Mouse (Mus musculus) heart, adult 2 months (tissue): ENCODE data around the gene Emilin1. TPM values are rescaled to one million over a fixed set of nuclear protein-coding genes. Genes with fewer than 3 reads are reported as not detected.

Experiments used
- DNase-seq, 2 experiments: peaks; one replicate each; pipeline ENCODE4 v3.0.0; 2021
- H3K27ac ChIP-seq: fragments of 200-600 bp; 2 replicates; pipeline ENCODE4 v1.8.1; 2022
- H3K27me3 ChIP-seq: fragments of 200-500 bp; 2 replicates; pipeline ENCODE4 v1.6.1; 2012; ENCODE audit warnings: mild to moderate bottlenecking, low read length, inconsistent platforms, mixed read lengths; ENCODE audit not compliant: control insufficient read depth, insufficient read depth
- H3K36me3 ChIP-seq: fragments of 200-500 bp; 2 replicates; pipeline ENCODE4 v1.6.1; 2012; ENCODE audit warnings: low read length, inconsistent platforms; ENCODE audit not compliant: control insufficient read depth, insufficient read depth
- H3K4me1 ChIP-seq: fragments of 200-500 bp; 2 replicates; pipeline ENCODE4 v1.6.1; 2011; ENCODE audit warnings: low read length; ENCODE audit not compliant: control insufficient read depth, insufficient read depth
- H3K4me3 ChIP-seq: fragments of 200-600 bp; 2 replicates; pipeline ENCODE4 v1.8.1; 2022
- H3K79me2 ChIP-seq: fragments of 200-500 bp; replicated peaks from 2 replicates; pipeline ENCODE4 v1.6.1; 2012; ENCODE audit warnings: mild to moderate bottlenecking, inconsistent platforms, low read length, moderate library complexity, mixed read lengths; ENCODE audit not compliant: control insufficient read depth, insufficient read depth
- H3K9ac ChIP-seq: fragments of 200-500 bp; 2 replicates; pipeline ENCODE4 v1.6.1; 2012; ENCODE audit warnings: low read depth, mild to moderate bottlenecking, control low read depth, inconsistent platforms, low read length, mixed read lengths
- CTCF ChIP-seq: fragments of 200-600 bp; IDR thresholded peaks from 2 replicates; pipeline ENCODE4 v1.8.1; 2022; ENCODE audit warnings: antibody characterized with exemption, mild to moderate bottlenecking, moderate library complexity
- EP300 ChIP-seq: fragments of 200-500 bp; IDR thresholded peaks from 2 replicates; pipeline ENCODE4 v1.6.1; 2011; ENCODE audit warnings: low read depth, low read length, control low read depth; ENCODE audit not compliant: insufficient read depth
- POLR2A ChIP-seq: fragments of 200-500 bp; IDR thresholded peaks from 2 replicates; pipeline ENCODE4 v1.6.1; 2011; ENCODE audit warnings: mild to moderate bottlenecking, low read depth, low read length, control low read depth; ENCODE audit not compliant: insufficient read depth
- WGBS: fragments of 180-500 bp; shearing (Covaris S2); methylation state at CpG from one replicate; pipeline ENCODE4 v1.1.7; 2018; 5-methylcytosine and 5-hydroxymethylcytosine counted together
- intact Hi-C: fragments of 180-260 bp; cut with DNase I; formaldehyde crosslinking; loops from one replicate; pipeline ENCODE4 v1.15.1; 2025
- polyA plus RNA-seq: library from polyadenylated mRNA; depleted of rRNA; stranded (reverse); fragments of >200 nt; gene quantifications from 2 replicates; pipeline ENCODE4 v1.2.3, GENCODE M21; 2012
- total RNA-seq, 2 experiments: library from RNA; stranded (reverse); gene quantifications; 2 replicates each; pipeline ENCODE4 v1.2.3; 2021

The Emilin1 gene
- total and polyA plus RNA-seq, 3 experiments: 21.2 to 30.6 (median 21.3) TPM

DNA sequence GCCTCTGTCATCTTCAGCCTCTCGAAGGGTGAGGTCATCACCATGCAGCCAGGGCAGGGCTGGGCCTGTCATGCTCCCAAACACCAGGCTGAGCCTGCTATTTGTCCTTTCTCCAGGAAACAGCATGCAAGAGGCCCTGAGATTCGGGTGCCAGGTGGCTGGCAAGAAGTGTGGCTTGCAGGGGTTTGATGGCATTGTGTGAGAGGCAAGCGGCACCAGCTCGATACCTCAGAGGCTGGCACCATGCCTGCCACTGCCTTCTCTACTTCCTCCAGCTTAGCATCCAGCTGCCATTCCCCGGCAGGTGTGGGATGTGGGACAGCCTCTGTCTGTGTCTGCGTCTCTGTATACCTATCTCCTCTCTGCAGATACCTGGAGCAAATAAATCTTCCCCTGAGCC, 17.6 kb downstream of the Emilin1 start:
- H3K27ac ChIP-seq: no peak overlapping the region
- TF ChIP-seq CTCF (no peak), EP300 (no peak), POLR2A (no peak)
- intact Hi-C loops: loop anchor here (1.0 to 5.0 kb wide), 3 partner anchors 67 to 124 kb away; no protein-coding TSS in a partner anchor
- 72% methylated on average over 6 of the region's 6 CpGs for WGBS
- H3K79me2 ChIP-seq: no peaks in the 10 kb centered on the region
- H3K4me1 ChIP-seq: peaks cover 1% of the 10 kb centered on the region; the same call in 1 of the 2 replicates
- H3K4me3 ChIP-seq: no peak overlapping the region
- no peaks in the 10 kb centered on the region for H3K36me3 ChIP-seq
- no peaks in the 10 kb centered on the region for H3K27me3 ChIP-seq
- H3K9ac ChIP-seq: no peak overlapping the region
- DNase-seq: no peak

- H3K79me2 ChIP-seq: no peaks in the 10 kb centered on the region
- DNase-seq: no peak
- 58% methylated on average over 4 of the region's 4 CpGs for WGBS
- H3K4me1 ChIP-seq: peaks cover 1% of the 10 kb centered on the region; the same call in 1 of the 2 replicates
- no peak for TF ChIP-seq EP300
- no peaks in the 10 kb centered on the region for H3K27me3 ChIP-seq
- no peak overlapping the region for H3K27ac ChIP-seq
- intact Hi-C loops: loop anchor here (5.0 kb wide), 1 partner anchor 124 kb away; no protein-coding TSS in a partner anchor
- no peak overlapping the region for H3K9ac ChIP-seq
- no peak overlapping the region for H3K4me3 ChIP-seq
- no peaks in the 10 kb centered on the region for H3K36me3 ChIP-seq
Measured at GRCm38 (mm10) chr5:30931378-30931777, 18.2 kb downstream of the Emilin1 start.

GRCm38 (mm10) chr5:30933705-30934104, 20.5 kb downstream of the Emilin1 start:
- Histone ChIP-seq H3K4me3 (no peak overlapping the region), H3K36me3 (no peaks in the 10 kb centered on the region), H3K27me3 (no peaks in the 10 kb centered on the region), H3K27ac (no peak overlapping the region), H3K79me2 (no peaks in the 10 kb centered on the region), H3K4me1 (peaks cover 1% of the 10 kb centered on the region; the same call in 1 of the 2 replicates), H3K9ac (no peak overlapping the region)
- intact Hi-C loops: loop anchor here (5.0 kb wide), 1 partner anchor 126 kb away; no protein-coding TSS in a partner anchor
- no peak for TF ChIP-seq EP300
- WGBS: 62% methylated on average over 5 of the region's 5 CpGs
- no peak for DNase-seq

DNA sequence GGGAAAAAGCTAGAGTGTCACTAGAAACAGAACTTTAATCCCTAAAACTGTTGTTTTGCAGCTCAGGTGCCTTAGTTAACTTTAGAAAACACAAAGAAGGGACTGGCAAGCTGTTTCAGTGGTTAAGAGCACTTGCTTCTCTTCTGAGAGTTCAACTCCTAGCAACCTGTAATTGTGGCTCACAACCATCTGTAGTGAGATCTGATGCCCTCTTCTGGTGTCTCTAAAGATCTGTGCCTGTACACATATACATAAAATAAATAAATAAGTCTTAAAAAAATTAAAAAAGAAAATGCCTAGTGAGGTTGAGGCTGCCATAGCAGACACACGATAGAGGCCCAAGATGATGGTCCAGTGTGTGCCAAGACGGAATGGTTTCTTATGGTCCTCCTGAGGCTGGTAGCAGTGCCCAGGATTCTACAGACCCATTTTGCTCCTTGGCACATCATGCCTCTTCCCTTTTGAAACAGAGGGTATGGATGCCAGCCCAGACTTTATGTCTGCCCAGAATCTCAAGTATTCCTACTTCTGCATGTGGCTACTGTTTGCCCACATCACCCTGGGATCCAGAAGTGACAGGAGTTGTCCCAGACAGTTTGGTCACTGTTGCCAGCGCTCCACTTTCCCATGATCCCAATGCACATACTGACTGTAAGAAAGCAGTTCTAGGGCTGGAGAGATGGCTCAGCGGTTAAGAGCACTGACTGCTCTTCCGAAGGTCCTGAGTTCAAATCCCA, 21.7 kb downstream of the Emilin1 start:
- Histone ChIP-seq H3K36me3 (no peaks in the 10 kb centered on the region), H3K9ac (no peak overlapping the region), H3K27me3 (no peaks in the 10 kb centered on the region), H3K27ac (no peak overlapping the region), H3K4me1 (peaks cover 1% of the 10 kb centered on the region; the same call in 1 of the 2 replicates), H3K4me3 (no peak overlapping the region), H3K79me2 (no peaks in the 10 kb centered on the region)
- 90% methylated on average over 5 of the region's 5 CpGs for WGBS
- intact Hi-C loops: loop anchor here (5.0 kb wide), 1 partner anchor 128 kb away; no protein-coding TSS in a partner anchor
- no peak for DNase-seq
- TF ChIP-seq EP300: no peak
- no peak for TF ChIP-seq POLR2A
- TF ChIP-seq CTCF: peak; percentile 44

GRCm38 (mm10) chr5:30943004-30943403, 29.8 kb downstream of the Emilin1 start:
- Histone ChIP-seq H3K4me3 (no peak overlapping the region), H3K9ac (no peak overlapping the region), H3K79me2 (no peaks in the 10 kb centered on the region), H3K27ac (no peak overlapping the region), H3K4me1 (peaks cover 1% of the 10 kb centered on the region), H3K27me3 (no peaks in the 10 kb centered on the region), H3K36me3 (no peaks in the 10 kb centered on the region)
- no peak for DNase-seq
- intact Hi-C loops: no loop called here
- 96% methylated on average over 2 of the region's 2 CpGs for WGBS
- no peak for TF ChIP-seq EP300
- TF ChIP-seq POLR2A: no peak
- TF ChIP-seq CTCF: peak; percentile 65

DNA sequence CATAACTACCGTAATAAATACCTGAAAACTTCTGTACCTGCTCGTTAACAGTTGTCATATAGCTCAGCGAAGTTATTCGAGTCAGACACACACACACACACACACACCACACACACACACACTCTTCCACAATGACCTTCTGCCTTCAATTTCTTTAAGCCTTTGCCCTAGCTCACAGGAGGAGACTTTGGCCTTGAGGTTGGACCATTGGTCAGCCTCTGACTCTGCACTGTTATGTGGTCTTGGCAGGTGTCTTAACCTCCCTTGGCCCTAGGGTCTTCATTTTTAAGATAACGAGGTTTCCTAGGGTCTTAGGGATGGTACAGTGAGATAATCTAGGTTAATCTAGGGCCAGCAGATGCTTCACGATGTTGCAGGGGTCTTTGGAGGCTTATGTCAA, 31.1 kb downstream of the Emilin1 start:
- intact Hi-C loops: loop anchor here (1.0 kb wide), 1 partner anchor 26 kb away; no protein-coding TSS in a partner anchor
- no peak for DNase-seq
- WGBS: 92% methylated on average over 6 of the region's 6 CpGs
- Histone ChIP-seq H3K27me3 (no peaks in the 10 kb centered on the region), H3K9ac (no peak overlapping the region), H3K27ac (no peak overlapping the region), H3K4me1 (peaks cover 1% of the 10 kb centered on the region), H3K36me3 (no peaks in the 10 kb centered on the region), H3K79me2 (no peaks in the 10 kb centered on the region), H3K4me3 (no peak overlapping the region)
- TF ChIP-seq CTCF: no peak
- TF ChIP-seq POLR2A: no peak
- TF ChIP-seq EP300: no peak
